Mouse (Mus musculus): ENCODE results near the gene Cryba2. TPM values are rescaled to one million over a fixed set of nuclear protein-coding genes. Genes with fewer than 3 reads are reported as not detected.

Cryba2 gene
- polyA plus RNA-seq, 1 experiment from 2014 or later = 1.2 TPM

DNA sequence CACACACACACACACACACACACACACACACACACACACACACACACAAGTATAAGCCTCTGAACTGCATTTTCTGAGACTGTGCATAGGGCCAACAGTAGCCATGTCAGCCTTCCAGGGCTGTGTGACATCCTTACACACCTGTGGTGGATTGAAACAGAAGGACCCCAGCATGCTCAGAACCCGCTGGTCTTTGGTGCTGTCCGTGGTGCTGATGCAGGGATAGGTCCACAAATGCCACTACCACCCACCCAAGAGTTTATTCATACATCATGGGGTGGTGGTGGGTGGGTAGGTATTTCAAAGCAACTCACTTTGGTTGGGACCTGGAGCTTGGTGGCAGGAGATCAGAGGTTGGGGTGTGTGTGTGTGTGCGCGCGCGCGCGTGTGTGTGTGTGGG, 1.4 kb downstream of the Cryba2 start:
- H3K27me3 ChIP-seq (replicated peaks; ENCODE audit: control insufficient read depth, insufficient read depth, low read length) = peaks cover 72% of the 10 kb centered on the region
- H3K9me3 ChIP-seq (ENCODE audit: control insufficient read depth) = no peaks in the 10 kb centered on the region
- H3K27ac ChIP-seq (ENCODE audit: low read depth, low read length) = no peak overlapping the region
- no peak for ATAC-seq
- no peak overlapping the region for H3K4me2 ChIP-seq (replicated peaks; ENCODE audit: low read depth)
- TF ChIP-seq CTCF (IDR thresholded peaks at IDR 0.05; ENCODE audit: low read depth) = no peak
- H3K4me1 ChIP-seq (replicated peaks; ENCODE audit: control insufficient read depth, insufficient read depth, low read length) = no peaks in the 10 kb centered on the region
- no peaks in the 10 kb centered on the region for H3K36me3 ChIP-seq (ENCODE audit: control insufficient read depth, insufficient read depth)
- no peak overlapping the region for H3K9ac ChIP-seq (ENCODE audit: low read depth, low read length)
- 0% methylated on average over 3 of the region's 8 CpGs for WGBS
- no peak overlapping the region for H3K4me3 ChIP-seq (ENCODE audit: low read depth, low read length)

DNA sequence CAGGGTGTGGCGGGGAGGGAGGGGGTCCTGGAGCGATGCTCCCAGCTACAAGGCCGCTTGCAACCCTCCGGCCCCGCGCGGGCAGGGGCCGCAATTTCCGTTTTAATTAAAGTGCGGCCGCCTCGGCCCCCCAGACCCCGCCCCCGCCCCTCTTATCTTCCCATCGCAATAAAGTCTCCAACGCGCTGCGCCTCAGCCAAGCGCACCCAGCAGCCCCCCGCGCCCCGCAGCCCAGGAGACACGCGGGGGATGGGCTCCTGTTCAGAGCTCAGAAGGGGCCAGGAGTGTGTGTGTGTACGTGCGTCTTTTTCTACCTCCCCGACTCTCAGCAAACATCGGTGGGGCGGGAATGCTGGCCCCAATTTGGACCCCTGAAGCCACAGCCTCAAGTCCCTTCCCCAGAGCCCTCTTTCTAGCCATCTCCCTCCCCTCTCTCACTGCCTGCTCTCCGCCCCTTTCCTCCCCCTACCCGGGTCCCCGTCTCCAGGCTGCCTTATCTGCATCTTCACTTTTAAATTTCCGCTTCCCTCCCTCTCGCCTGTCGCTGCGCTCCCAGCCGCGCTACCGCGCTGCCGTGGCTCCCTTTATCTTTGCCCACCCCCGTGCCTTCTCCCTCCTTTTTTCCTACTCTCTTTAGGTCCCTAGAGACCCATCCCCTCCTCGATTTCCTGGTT, 7.4 kb downstream of the Cryba2 start, which contains the start of gene Fev:
Gene Fev, minus strand, starts transcription at position 51 of the 674 bp plus-strand sequence.
- peaks cover 88% of the 10 kb centered on the region for H3K27me3 ChIP-seq (replicated peaks; ENCODE audit: control insufficient read depth, insufficient read depth, low read length)

DNA sequence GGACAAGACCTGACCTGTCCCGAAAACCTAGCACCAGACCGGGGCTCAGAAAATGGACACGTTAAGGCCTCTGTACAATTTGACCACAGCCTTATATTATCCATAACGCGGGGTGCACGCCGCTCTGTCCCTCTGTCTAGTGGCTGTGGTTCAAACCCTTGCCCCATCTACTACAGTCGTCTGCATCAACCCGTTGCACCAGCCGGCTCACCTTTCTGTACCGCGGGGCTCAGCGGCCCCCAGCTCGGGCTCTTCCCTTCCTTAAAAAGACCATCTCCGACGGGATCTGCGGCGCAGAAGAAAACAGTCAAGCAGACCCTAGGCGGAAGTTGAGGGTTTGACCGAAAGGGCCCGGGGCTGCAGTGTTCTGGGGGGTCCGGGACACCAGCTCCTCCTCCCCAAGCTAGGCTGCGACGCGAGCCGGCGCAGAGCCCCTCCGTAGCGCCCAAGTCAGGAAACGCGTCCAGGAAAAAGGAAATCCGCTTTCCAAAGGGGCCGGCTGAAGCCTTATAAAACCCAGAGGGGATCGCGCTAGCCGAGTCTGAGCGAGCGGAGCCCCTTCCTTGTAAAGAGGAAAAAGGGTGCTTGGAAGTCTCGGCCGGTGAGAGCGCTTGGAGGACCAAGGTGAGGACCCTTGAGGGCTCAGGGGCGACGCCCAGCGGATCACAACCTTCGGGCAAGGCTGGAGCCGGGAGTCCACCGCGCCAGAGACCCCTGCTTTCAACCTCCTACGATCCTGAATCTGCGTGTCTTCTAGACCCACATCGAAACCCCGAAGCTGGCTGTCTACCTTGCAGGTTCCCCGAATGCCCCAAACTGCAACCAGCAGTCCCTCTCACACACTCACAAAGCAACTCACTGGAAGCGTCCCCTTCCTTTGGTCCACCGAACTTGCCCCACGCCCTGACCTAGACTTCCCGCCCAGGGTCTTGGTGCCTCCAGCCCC, 8.5 kb downstream of the Cryba2 start:
- Histone ChIP-seq H3K27ac (ENCODE audit: low read depth, low read length) (no peak overlapping the region), H3K9me3 (ENCODE audit: control insufficient read depth) (no peaks in the 10 kb centered on the region), H3K4me1 (replicated peaks; ENCODE audit: control insufficient read depth, insufficient read depth, low read length) (no peaks in the 10 kb centered on the region), H3K4me3 (ENCODE audit: low read depth, low read length) (peak overlapping the region; percentile 17), H3K9ac (ENCODE audit: low read depth, low read length) (no peak overlapping the region), H3K4me2 (replicated peaks; ENCODE audit: low read depth) (peak overlapping the region; percentile 41), H3K36me3 (ENCODE audit: control insufficient read depth, insufficient read depth) (no peaks in the 10 kb centered on the region), H3K27me3 (replicated peaks; ENCODE audit: control insufficient read depth, insufficient read depth, low read length) (peaks cover 79% of the 10 kb centered on the region)
- no peak for ATAC-seq
- 1% methylated on average over 54 of the region's 57 CpGs for whole genome bisulfite sequencing
- TF ChIP-seq CTCF (IDR thresholded peaks at IDR 0.05; ENCODE audit: low read depth) = no peak

More for the DNA sequence above, 7.4 kb downstream of the Cryba2 start, which contains the start of gene Fev:
- H3K36me3 ChIP-seq (ENCODE audit: control insufficient read depth, insufficient read depth) = no peaks in the 10 kb centered on the region
- H3K27ac ChIP-seq (ENCODE audit: low read depth, low read length) = no peak within 1 kb of the TSS
- H3K4me2 ChIP-seq (replicated peaks; ENCODE audit: low read depth) = peak within 1 kb of the TSS; percentile 41
- no peak within 1 kb of the TSS for H3K9ac ChIP-seq (ENCODE audit: low read depth, low read length)
- ATAC-seq = no peak
- no peak for TF ChIP-seq CTCF (IDR thresholded peaks at IDR 0.05; ENCODE audit: low read depth)
- H3K9me3 ChIP-seq (ENCODE audit: control insufficient read depth) = no peaks in the 10 kb centered on the region
- 1% methylated on average over 43 of the region's 43 CpGs for WGBS
- H3K4me1 ChIP-seq (replicated peaks; ENCODE audit: control insufficient read depth, insufficient read depth, low read length) = no peaks in the 10 kb centered on the region
- peak within 1 kb of the TSS; percentile 17 for H3K4me3 ChIP-seq (ENCODE audit: low read depth, low read length)

DNA sequence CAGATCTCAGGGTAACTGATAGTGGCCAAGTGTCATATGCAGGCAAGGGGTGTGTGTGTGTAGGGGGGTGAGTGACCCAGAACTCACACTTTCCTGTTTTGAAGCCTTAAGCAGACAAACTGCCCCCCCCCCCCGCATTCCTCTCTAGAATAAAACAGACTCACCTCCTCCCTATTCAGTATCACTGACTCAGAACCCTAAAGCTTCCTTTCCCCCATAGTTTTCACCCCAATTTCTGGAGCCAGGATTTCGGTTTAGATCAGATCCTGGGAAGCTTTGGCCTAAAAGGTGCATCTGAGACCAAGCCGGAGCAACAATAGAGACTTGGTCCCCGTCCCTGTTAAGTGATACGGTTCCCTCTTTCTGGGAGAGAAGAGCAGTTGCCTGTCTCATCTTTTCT, 9.5 kb downstream of the Cryba2 start:
- ATAC-seq = no peak
- Histone ChIP-seq H3K4me1 (replicated peaks; ENCODE audit: control insufficient read depth, insufficient read depth, low read length) (no peaks in the 10 kb centered on the region), H3K27me3 (replicated peaks; ENCODE audit: control insufficient read depth, insufficient read depth, low read length) (peaks cover 80% of the 10 kb centered on the region), H3K36me3 (ENCODE audit: control insufficient read depth, insufficient read depth) (no peaks in the 10 kb centered on the region), H3K27ac (ENCODE audit: low read depth, low read length) (no peak overlapping the region), H3K9ac (ENCODE audit: low read depth, low read length) (no peak overlapping the region), H3K4me2 (replicated peaks; ENCODE audit: low read depth) (no peak overlapping the region), H3K4me3 (ENCODE audit: low read depth, low read length) (no peak overlapping the region), H3K9me3 (ENCODE audit: control insufficient read depth) (no peaks in the 10 kb centered on the region)
- 12% methylated on average over 5 of the region's 5 CpGs for WGBS
- TF ChIP-seq CTCF (IDR thresholded peaks at IDR 0.05; ENCODE audit: low read depth) = no peak

DNA sequence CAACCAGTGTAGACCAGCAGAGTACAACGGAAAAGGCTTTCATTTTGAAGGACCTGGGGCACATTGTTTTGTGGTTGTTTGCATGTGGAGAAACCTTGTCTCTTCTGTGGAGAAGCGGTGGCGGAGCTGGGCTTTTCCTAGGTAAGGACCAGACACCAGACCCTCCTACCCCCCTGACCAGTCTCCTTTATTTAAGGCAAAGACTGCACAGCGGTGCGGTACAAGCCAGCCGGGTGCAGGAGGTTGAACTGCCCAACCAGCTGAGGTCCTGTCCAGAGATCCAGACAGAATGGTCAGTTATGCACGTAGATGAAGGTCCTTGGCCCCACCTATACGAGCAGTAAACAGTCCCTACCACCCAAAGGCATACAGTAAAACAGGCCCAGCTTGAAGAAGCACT, 10.1 kb downstream of the Cryba2 start:
- no peak for TF ChIP-seq CTCF (IDR thresholded peaks at IDR 0.05; ENCODE audit: low read depth)
- peaks cover 74% of the 10 kb centered on the region for H3K27me3 ChIP-seq (replicated peaks; ENCODE audit: control insufficient read depth, insufficient read depth, low read length)
- 8% methylated on average over 8 of the region's 8 CpGs for WGBS
- ATAC-seq = no peak
- H3K4me1 ChIP-seq (replicated peaks; ENCODE audit: control insufficient read depth, insufficient read depth, low read length) = no peaks in the 10 kb centered on the region
- H3K4me2 ChIP-seq (replicated peaks; ENCODE audit: low read depth) = peak overlapping the region; percentile 61; the same call in 1 of the 2 replicates
- H3K9me3 ChIP-seq (ENCODE audit: control insufficient read depth) = no peaks in the 10 kb centered on the region
- no peaks in the 10 kb centered on the region for H3K36me3 ChIP-seq (ENCODE audit: control insufficient read depth, insufficient read depth)
- peak overlapping the region; percentile 37 for H3K4me3 ChIP-seq (ENCODE audit: low read depth, low read length)
- H3K27ac ChIP-seq (ENCODE audit: low read depth, low read length) = no peak overlapping the region
- H3K9ac ChIP-seq (ENCODE audit: low read depth, low read length) = no peak overlapping the region

DNA sequence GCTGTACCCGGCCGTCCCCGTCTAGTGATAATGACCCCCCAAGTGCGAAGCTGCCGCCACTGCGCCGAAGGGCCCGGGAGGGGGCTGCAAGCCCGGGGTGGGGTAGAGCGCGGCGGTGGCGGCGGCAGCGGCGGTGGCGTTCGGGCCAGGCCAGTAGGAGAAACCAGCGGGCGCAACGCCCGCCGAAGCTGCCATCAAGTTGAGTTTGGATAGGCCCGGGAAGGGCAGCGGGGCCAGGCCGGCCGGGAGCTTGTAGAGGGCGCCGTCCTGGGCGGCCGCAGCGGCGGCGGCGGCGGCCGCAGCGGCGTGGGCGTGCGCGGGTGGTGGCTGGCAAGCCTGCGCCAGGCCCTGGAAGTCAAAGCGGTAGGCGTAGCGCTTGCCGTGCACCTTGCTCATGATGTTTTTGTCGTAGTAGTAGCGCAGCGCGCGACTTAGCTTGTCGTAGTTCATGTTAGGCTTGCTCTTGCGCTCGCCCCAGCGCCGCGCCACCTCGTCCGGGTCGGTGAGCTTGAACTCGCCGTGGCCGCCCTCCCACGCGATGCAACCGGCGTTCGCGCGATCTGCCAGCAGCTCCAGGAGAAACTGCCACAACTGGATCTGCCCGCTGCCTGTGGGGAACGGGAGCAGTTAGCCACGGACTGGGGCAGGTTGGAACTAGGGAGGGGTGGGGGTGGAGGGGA, 10.7 kb downstream of the Cryba2 start:
- Histone ChIP-seq H3K4me3 (ENCODE audit: low read depth, low read length) (peak overlapping the region; percentile 37), H3K27ac (ENCODE audit: low read depth, low read length) (no peak overlapping the region), H3K4me1 (replicated peaks; ENCODE audit: control insufficient read depth, insufficient read depth, low read length) (no peaks in the 10 kb centered on the region), H3K9ac (ENCODE audit: low read depth, low read length) (no peak overlapping the region), H3K9me3 (ENCODE audit: control insufficient read depth) (no peaks in the 10 kb centered on the region), H3K36me3 (ENCODE audit: control insufficient read depth, insufficient read depth) (no peaks in the 10 kb centered on the region), H3K27me3 (replicated peaks; ENCODE audit: control insufficient read depth, insufficient read depth, low read length) (peaks cover 72% of the 10 kb centered on the region), H3K4me2 (replicated peaks; ENCODE audit: low read depth) (peak overlapping the region; percentile 61)
- no peak for TF ChIP-seq CTCF (IDR thresholded peaks at IDR 0.05; ENCODE audit: low read depth)
- under 1% methylated on average over 73 of the region's 74 CpGs for WGBS
- ATAC-seq = no peak
